Mouse (Mus musculus): ENCODE results near the gene Gadd45gip1. TPM values are rescaled to one million over a fixed set of nuclear protein-coding genes. Genes with fewer than 3 reads are reported as not detected.
A peak's percentile ranks its signal among the peaks of the same experiment; 100 is the strongest.

Gadd45gip1 gene
- polyA plus RNA-seq, 1 experiment from 2014 or later, result 36.3 TPM

GRCm38 (mm10) chr8:84799136-84799931 is 32.0 kb upstream of the Gadd45gip1 start:
- TF ChIP-seq CTCF (IDR thresholded peaks at IDR 0.05; ENCODE audit: low read depth), result peak; percentile 15; the same call in 1 of the 2 replicates
- WGBS, result 1% methylated on average over 84 of the region's 108 CpGs
- ATAC-seq, result no peak
- Histone ChIP-seq H3K9me3 (ENCODE audit: control insufficient read depth) (no peaks in the 10 kb centered on the region), H3K4me3 (ENCODE audit: low read depth, low read length) (peak overlapping the region; percentile 65), H3K4me2 (replicated peaks; ENCODE audit: low read depth) (peak overlapping the region; percentile 98), H3K27ac (ENCODE audit: low read depth, low read length) (peak overlapping the region; percentile 66), H3K9ac (ENCODE audit: low read depth, low read length) (peak overlapping the region; percentile 78), H3K36me3 (ENCODE audit: control insufficient read depth, insufficient read depth) (0 out of 2 replicates have a peak, but pooled peaks cover 5% of the 10 kb centered on the region), H3K4me1 (replicated peaks; ENCODE audit: control insufficient read depth, insufficient read depth, low read length) (no peaks in the 10 kb centered on the region), H3K27me3 (replicated peaks; ENCODE audit: control insufficient read depth, insufficient read depth, low read length) (peaks cover 46% of the 10 kb centered on the region)

- Histone ChIP-seq H3K36me3 (ENCODE audit: control insufficient read depth, insufficient read depth) (0 out of 2 replicates have a peak, but pooled peaks cover 5% of the 10 kb centered on the region), H3K4me1 (replicated peaks; ENCODE audit: control insufficient read depth, insufficient read depth, low read length) (no peaks in the 10 kb centered on the region), H3K27me3 (replicated peaks; ENCODE audit: control insufficient read depth, insufficient read depth, low read length) (peaks cover 52% of the 10 kb centered on the region), H3K9me3 (ENCODE audit: control insufficient read depth) (no peaks in the 10 kb centered on the region), H3K9ac (ENCODE audit: low read depth, low read length) (peak within 1 kb of the TSS; percentile 78), H3K4me3 (ENCODE audit: low read depth, low read length) (peak within 1 kb of the TSS; percentile 65), H3K4me2 (replicated peaks; ENCODE audit: low read depth) (peak within 1 kb of the TSS; percentile 98), H3K27ac (ENCODE audit: low read depth, low read length) (peak within 1 kb of the TSS; percentile 66)
- peak; percentile 31; the same call in 1 of the 2 replicates for ATAC-seq
- under 1% methylated on average over 68 of the region's 125 CpGs for WGBS
- TF ChIP-seq CTCF (IDR thresholded peaks at IDR 0.05; ENCODE audit: low read depth), result 0 out of 2 replicates have a peak, but pooled peaks have one; percentile 3
Measured at GRCm38 (mm10) chr8:84799999-84800831, 31.1 kb upstream of the Gadd45gip1 start, which contains the start of gene Nfix. TSS of gene Nfix (minus strand) at chr8:84800344.

DNA sequence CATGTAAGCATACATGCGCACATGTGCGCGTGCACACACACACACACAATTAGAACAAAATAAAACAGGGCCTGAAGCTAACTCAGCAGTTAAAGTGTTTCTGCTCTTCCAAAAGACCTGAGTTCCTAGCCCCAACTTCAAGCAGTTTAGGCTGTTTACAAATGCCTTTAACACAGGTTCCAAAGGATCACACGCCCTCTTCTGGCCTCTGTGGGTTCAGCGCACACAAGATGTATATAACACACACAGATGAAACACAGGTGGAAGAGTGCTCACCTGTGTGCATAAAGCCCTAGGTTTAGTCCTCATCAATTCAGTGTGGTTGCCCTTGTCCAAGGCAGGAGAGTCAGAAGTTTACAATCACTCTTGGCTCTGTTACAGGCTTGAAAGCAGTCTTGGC is 25.3 kb upstream of the Gadd45gip1 start:
- no peak overlapping the region for H3K4me2 ChIP-seq (replicated peaks; ENCODE audit: low read depth)
- no peaks in the 10 kb centered on the region for H3K36me3 ChIP-seq (ENCODE audit: control insufficient read depth, insufficient read depth)
- no peak overlapping the region for H3K27ac ChIP-seq (ENCODE audit: low read depth, low read length)
- 0 out of 2 replicates have a peak, but pooled peaks have one; percentile 13 for TF ChIP-seq CTCF (IDR thresholded peaks at IDR 0.05; ENCODE audit: low read depth)
- 96% methylated on average over 5 of the region's 5 CpGs for WGBS
- no peak for ATAC-seq
- H3K9ac ChIP-seq (ENCODE audit: low read depth, low read length), result no peak overlapping the region
- peaks cover 39% of the 10 kb centered on the region for H3K27me3 ChIP-seq (replicated peaks; ENCODE audit: control insufficient read depth, insufficient read depth, low read length)
- 0 out of 2 replicates have a peak, but pooled peaks cover 5% of the 10 kb centered on the region for H3K9me3 ChIP-seq (ENCODE audit: control insufficient read depth)
- no peaks in the 10 kb centered on the region for H3K4me1 ChIP-seq (replicated peaks; ENCODE audit: control insufficient read depth, insufficient read depth, low read length)
- no peak overlapping the region for H3K4me3 ChIP-seq (ENCODE audit: low read depth, low read length)

DNA sequence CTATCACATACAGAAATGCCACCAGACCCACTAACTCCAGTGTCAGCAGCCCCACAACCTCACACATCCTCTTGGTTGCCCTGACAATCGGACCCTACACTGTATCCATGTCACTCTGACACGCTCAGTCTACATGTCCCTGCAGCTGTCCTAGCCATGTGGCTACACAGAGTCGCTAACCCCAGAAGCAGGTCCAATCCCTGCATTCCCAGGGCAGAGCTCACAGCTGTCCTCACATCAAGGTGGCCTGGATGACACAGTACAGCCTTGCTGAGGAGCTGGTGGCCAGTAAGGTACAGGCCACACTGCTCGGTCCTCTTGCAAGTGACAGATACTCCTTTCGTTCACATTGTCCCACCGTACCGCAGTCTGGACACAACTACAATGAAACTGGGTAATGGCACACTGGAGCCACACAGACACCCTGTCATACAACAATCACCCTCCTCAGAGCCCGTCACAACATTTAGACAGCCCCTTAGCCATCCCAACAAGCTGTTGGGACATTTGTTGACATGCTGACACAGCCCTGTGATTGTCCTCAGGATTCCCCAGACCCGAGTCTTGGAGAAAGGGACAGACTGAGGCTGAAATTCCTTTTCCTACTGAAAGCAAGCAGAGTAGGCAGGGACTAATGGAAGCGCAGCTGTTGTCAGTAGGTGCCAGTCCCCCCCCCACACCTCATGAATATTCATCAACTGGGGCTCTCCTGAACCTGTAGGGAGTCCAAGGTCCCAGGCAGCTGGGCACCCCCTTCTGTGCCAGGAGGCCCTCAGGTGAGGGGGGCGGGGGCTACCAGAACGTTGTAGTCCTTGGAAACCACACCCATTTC is 22.0 kb upstream of the Gadd45gip1 start:
- no peaks in the 10 kb centered on the region for H3K4me1 ChIP-seq (replicated peaks; ENCODE audit: control insufficient read depth, insufficient read depth, low read length)
- H3K4me2 ChIP-seq (replicated peaks; ENCODE audit: low read depth), result no peak overlapping the region
- TF ChIP-seq CTCF (IDR thresholded peaks at IDR 0.05; ENCODE audit: low read depth), result no peak
- H3K9me3 ChIP-seq (ENCODE audit: control insufficient read depth), result 0 out of 2 replicates have a peak, but pooled peaks cover 5% of the 10 kb centered on the region
- no peaks in the 10 kb centered on the region for H3K36me3 ChIP-seq (ENCODE audit: control insufficient read depth, insufficient read depth)
- H3K27ac ChIP-seq (ENCODE audit: low read depth, low read length), result no peak overlapping the region
- 61% methylated on average over 12 of the region's 12 CpGs for WGBS
- no peak for ATAC-seq
- peaks cover 46% of the 10 kb centered on the region for H3K27me3 ChIP-seq (replicated peaks; ENCODE audit: control insufficient read depth, insufficient read depth, low read length)
- no peak overlapping the region for H3K4me3 ChIP-seq (ENCODE audit: low read depth, low read length)
- H3K9ac ChIP-seq (ENCODE audit: low read depth, low read length), result no peak overlapping the region

- 76% methylated on average over 5 of the region's 5 CpGs for WGBS
- Histone ChIP-seq H3K9me3 (ENCODE audit: control insufficient read depth) (0 out of 2 replicates have a peak, but pooled peaks cover 5% of the 10 kb centered on the region), H3K4me1 (replicated peaks; ENCODE audit: control insufficient read depth, insufficient read depth, low read length) (no peaks in the 10 kb centered on the region), H3K27ac (ENCODE audit: low read depth, low read length) (no peak overlapping the region), H3K9ac (ENCODE audit: low read depth, low read length) (no peak overlapping the region), H3K4me3 (ENCODE audit: low read depth, low read length) (no peak overlapping the region), H3K27me3 (replicated peaks; ENCODE audit: control insufficient read depth, insufficient read depth, low read length) (peaks cover 46% of the 10 kb centered on the region), H3K4me2 (replicated peaks; ENCODE audit: low read depth) (no peak overlapping the region), H3K36me3 (ENCODE audit: control insufficient read depth, insufficient read depth) (no peaks in the 10 kb centered on the region)
- TF ChIP-seq CTCF (IDR thresholded peaks at IDR 0.05; ENCODE audit: low read depth), result no peak
- no peak for ATAC-seq
Measured at GRCm38 (mm10) chr8:84809941-84810280, 21.4 kb upstream of the Gadd45gip1 start.
